Mouse (Mus musculus): ENCODE results near the gene Tbx15. TPM values are rescaled to one million over a fixed set of nuclear protein-coding genes. Genes with fewer than 3 reads are reported as not detected.

The Tbx15 gene
- total and polyA plus RNA-seq, 3 experiments = 0.11 TPM; not detected in 2

DNA sequence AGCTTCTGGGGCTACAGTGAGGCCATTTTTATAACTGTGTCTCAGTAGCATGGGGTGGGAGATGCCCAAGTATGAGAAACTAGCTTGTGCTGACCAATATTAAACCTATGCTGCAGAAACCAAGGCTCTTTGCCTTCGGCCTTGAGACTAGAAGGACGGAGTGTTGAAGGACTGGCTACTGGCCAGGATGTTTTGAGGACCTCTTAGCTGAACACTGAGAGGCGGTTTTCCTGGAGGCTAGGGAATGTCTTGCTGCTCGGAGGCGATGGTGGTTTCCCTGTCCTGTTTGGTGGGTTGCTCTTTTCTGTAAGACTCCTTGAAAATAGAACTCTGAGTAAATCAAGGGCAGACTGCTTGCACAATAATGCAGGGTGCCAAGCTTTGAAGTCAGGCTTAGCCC, 89.1 kb downstream of the Tbx15 start:
- no peak overlapping the region for H3K4me3 ChIP-seq (ENCODE audit: low read depth, low read length)
- no peak for ATAC-seq (ENCODE audit: extremely low read depth, insufficient number of reproducible peaks, low FRiP score, poor library complexity, severe bottlenecking)
- peaks cover 7% of the 10 kb centered on the region for H3K9me3 ChIP-seq (replicated peaks)
- no peak for DNase-seq (ENCODE audit: low spot score)
- H3K36me3 ChIP-seq (replicated peaks) = no peaks in the 10 kb centered on the region
- H3K4me1 ChIP-seq (ENCODE audit: insufficient read depth, low read depth, low read length) = no peaks in the 10 kb centered on the region
- H3K27me3 ChIP-seq (ENCODE audit: insufficient read depth, low read length) = no peaks in the 10 kb centered on the region
- TF ChIP-seq TAL1 (conservative IDR thresholded peaks at IDR 0.05; ENCODE audit: low read depth, low read length) (no peak), GATA2 (IDR thresholded peaks at IDR 0.05; ENCODE audit: borderline replicate concordance, low read depth, low read length) (no peak), GATA1 (IDR thresholded peaks at IDR 0.05; ENCODE audit: borderline replicate concordance, low read length) (no peak), POLR2AphosphoS5 (IDR thresholded peaks at IDR 0.05; ENCODE audit: insufficient replicate concordance, low read depth, low read length) (no peak), CTCF (IDR thresholded peaks at IDR 0.05; ENCODE audit: low read depth, low read length) (no peak)

DNA sequence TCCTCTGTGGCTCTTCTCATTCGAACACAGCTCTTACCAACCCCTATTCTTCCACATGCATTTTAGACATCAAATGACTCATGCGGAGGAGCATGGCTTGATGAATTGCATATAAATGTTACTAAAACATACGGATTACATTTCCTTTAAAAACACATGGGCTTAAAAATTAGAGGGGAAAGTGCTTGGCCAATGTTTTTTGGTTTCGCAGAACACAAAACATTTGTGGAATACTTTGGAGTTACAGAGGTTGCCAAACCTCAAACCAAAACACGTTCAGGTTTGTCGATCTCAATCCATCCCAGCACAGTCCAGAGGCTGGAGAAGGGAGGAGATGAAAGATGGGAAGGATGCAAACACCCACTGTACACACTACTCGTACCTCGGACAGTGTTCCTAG, 90.9 kb downstream of the Tbx15 start:
- Histone ChIP-seq H3K4me1 (ENCODE audit: insufficient read depth, low read depth, low read length) (no peaks in the 10 kb centered on the region), H3K36me3 (replicated peaks) (no peaks in the 10 kb centered on the region), H3K9me3 (replicated peaks) (peaks cover 7% of the 10 kb centered on the region), H3K4me3 (ENCODE audit: low read depth, low read length) (no peak overlapping the region), H3K27me3 (ENCODE audit: insufficient read depth, low read length) (no peaks in the 10 kb centered on the region)
- DNase-seq (ENCODE audit: low spot score) (no peak), ATAC-seq (ENCODE audit: extremely low read depth, insufficient number of reproducible peaks, low FRiP score, poor library complexity, severe bottlenecking) (no peak; the same call in 1 of the 2 replicates)
- TF ChIP-seq GATA1 (IDR thresholded peaks at IDR 0.05; ENCODE audit: borderline replicate concordance, low read length) (no peak), CTCF (IDR thresholded peaks at IDR 0.05; ENCODE audit: low read depth, low read length) (no peak), POLR2AphosphoS5 (IDR thresholded peaks at IDR 0.05; ENCODE audit: insufficient replicate concordance, low read depth, low read length) (no peak), TAL1 (conservative IDR thresholded peaks at IDR 0.05; ENCODE audit: low read depth, low read length) (no peak), GATA2 (IDR thresholded peaks at IDR 0.05; ENCODE audit: borderline replicate concordance, low read depth, low read length) (no peak)

DNA sequence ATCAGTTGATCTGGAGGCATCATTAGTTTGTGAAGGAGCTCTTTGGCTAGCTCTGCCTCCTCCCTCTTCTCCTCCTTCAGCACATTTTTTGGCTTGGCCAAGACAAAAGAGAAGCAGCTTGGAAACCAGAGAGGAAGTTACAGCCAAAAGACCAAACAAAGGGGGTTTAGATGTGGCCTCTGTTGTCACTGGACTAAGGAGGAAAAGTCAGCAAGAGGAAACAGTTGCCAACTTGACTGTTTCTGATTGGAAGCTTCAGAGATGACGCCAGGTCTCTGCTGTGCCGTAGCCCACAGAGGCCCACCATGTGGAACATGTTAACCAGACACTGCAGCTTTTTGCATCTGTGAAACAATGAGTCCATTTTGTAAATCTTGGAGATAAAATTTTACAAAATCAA, 96.7 kb downstream of the Tbx15 start:
- DNase-seq (ENCODE audit: low spot score) (no peak), ATAC-seq (ENCODE audit: extremely low read depth, insufficient number of reproducible peaks, low FRiP score, poor library complexity, severe bottlenecking) (no peak)
- Histone ChIP-seq H3K4me1 (ENCODE audit: insufficient read depth, low read depth, low read length) (no peaks in the 10 kb centered on the region), H3K9me3 (replicated peaks) (0 out of 2 replicates have a peak, but pooled peaks cover 2% of the 10 kb centered on the region), H3K27me3 (ENCODE audit: insufficient read depth, low read length) (no peaks in the 10 kb centered on the region), H3K36me3 (replicated peaks) (no peaks in the 10 kb centered on the region), H3K4me3 (ENCODE audit: low read depth, low read length) (no peak overlapping the region)
- TF ChIP-seq GATA1 (IDR thresholded peaks at IDR 0.05; ENCODE audit: borderline replicate concordance, low read length) = no peak
- no peak for TF ChIP-seq GATA2 (IDR thresholded peaks at IDR 0.05; ENCODE audit: borderline replicate concordance, low read depth, low read length)
- no peak for TF ChIP-seq CTCF (IDR thresholded peaks at IDR 0.05; ENCODE audit: low read depth, low read length)
- no peak for TF ChIP-seq TAL1 (conservative IDR thresholded peaks at IDR 0.05; ENCODE audit: low read depth, low read length)
- no peak for TF ChIP-seq POLR2AphosphoS5 (IDR thresholded peaks at IDR 0.05; ENCODE audit: insufficient replicate concordance, low read depth, low read length)

- Histone ChIP-seq H3K9me3 (replicated peaks) (0 out of 2 replicates have a peak, but pooled peaks cover 2% of the 10 kb centered on the region), H3K36me3 (replicated peaks) (no peaks in the 10 kb centered on the region), H3K4me1 (ENCODE audit: insufficient read depth, low read depth, low read length) (no peaks in the 10 kb centered on the region), H3K4me3 (ENCODE audit: low read depth, low read length) (no peak overlapping the region), H3K27me3 (ENCODE audit: insufficient read depth, low read length) (no peaks in the 10 kb centered on the region)
- TF ChIP-seq CTCF (IDR thresholded peaks at IDR 0.05; ENCODE audit: low read depth, low read length) = no peak
- no peak for TF ChIP-seq GATA2 (IDR thresholded peaks at IDR 0.05; ENCODE audit: borderline replicate concordance, low read depth, low read length)
- no peak for TF ChIP-seq TAL1 (conservative IDR thresholded peaks at IDR 0.05; ENCODE audit: low read depth, low read length)
- no peak for TF ChIP-seq GATA1 (IDR thresholded peaks at IDR 0.05; ENCODE audit: borderline replicate concordance, low read length)
- no peak for TF ChIP-seq POLR2AphosphoS5 (IDR thresholded peaks at IDR 0.05; ENCODE audit: insufficient replicate concordance, low read depth, low read length)
- DNase-seq (ENCODE audit: low spot score) (no peak), ATAC-seq (ENCODE audit: extremely low read depth, insufficient number of reproducible peaks, low FRiP score, poor library complexity, severe bottlenecking) (no peak)
Measured at GRCm38 (mm10) chr3:99338756-99339155, 98.6 kb downstream of the Tbx15 start.

DNA sequence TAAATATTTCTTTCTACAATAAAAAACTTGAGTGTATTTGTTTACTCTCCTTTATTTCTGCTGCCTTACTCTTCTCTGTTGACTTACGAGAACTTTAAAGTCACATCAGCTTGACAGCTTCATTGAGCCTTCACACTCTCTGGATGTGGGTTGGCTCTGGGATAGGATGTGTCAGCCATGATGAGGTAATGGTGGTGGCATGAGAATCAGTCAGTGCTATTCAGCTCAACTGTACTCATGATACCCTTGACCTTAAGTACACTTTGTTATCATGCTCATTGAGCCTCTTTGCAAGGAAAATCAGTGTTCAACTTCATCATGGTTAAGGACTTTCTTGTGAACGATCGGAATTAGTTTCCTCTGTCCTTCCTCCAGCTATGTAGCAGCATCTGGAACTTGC, 99.8 kb downstream of the Tbx15 start:
- Histone ChIP-seq H3K36me3 (replicated peaks) (no peaks in the 10 kb centered on the region), H3K27me3 (ENCODE audit: insufficient read depth, low read length) (no peaks in the 10 kb centered on the region), H3K9me3 (replicated peaks) (peaks cover 6% of the 10 kb centered on the region), H3K4me3 (ENCODE audit: low read depth, low read length) (no peak overlapping the region), H3K4me1 (ENCODE audit: insufficient read depth, low read depth, low read length) (no peaks in the 10 kb centered on the region)
- DNase-seq (ENCODE audit: low spot score) = no peak
- no peak for ATAC-seq (ENCODE audit: extremely low read depth, insufficient number of reproducible peaks, low FRiP score, poor library complexity, severe bottlenecking)
- TF ChIP-seq CTCF (IDR thresholded peaks at IDR 0.05; ENCODE audit: low read depth, low read length) (no peak), GATA2 (IDR thresholded peaks at IDR 0.05; ENCODE audit: borderline replicate concordance, low read depth, low read length) (no peak), TAL1 (conservative IDR thresholded peaks at IDR 0.05; ENCODE audit: low read depth, low read length) (no peak), GATA1 (IDR thresholded peaks at IDR 0.05; ENCODE audit: borderline replicate concordance, low read length) (no peak), POLR2AphosphoS5 (IDR thresholded peaks at IDR 0.05; ENCODE audit: insufficient replicate concordance, low read depth, low read length) (no peak)

DNA sequence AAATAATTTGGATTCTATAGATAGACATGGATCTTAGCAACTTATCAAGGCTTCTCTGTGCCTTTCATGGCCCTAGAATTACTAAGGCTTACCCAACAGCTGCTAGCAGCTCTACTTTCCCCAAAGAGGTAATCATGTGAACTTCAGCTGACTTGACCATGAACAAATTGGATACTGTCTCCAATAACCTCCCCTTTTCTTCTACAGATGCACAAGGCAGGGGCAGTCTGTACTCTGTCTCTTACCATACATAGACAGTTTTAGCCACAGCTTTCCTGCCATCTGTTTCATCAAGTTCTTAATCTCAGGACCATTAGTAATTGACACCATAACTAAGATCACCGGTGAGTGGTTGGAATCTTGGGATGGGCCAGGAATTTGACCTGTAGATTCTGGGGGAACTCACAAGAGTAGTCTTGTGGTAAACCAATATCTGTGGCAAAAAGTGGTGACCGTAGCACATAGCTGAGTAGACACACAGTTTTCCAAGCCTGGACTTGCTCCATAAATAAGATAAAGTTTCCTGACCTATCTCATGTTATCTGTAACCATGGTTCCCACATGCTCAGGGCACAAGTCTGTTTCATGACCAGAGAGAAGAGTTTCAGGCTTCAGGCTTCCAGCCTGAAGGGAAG, 139.6 kb downstream of the Tbx15 start:
- H3K9me3 ChIP-seq (replicated peaks) = 0 out of 2 replicates have a peak, but pooled peaks cover 6% of the 10 kb centered on the region
- ATAC-seq (ENCODE audit: extremely low read depth, insufficient number of reproducible peaks, low FRiP score, poor library complexity, severe bottlenecking) (no peak), DNase-seq (ENCODE audit: low spot score) (no peak)
- no peaks in the 10 kb centered on the region for H3K27me3 ChIP-seq (ENCODE audit: insufficient read depth, low read length)
- no peak overlapping the region for H3K4me3 ChIP-seq (ENCODE audit: low read depth, low read length)
- TF ChIP-seq TAL1 (conservative IDR thresholded peaks at IDR 0.05; ENCODE audit: low read depth, low read length) = no peak
- H3K4me1 ChIP-seq (ENCODE audit: insufficient read depth, low read depth, low read length) = no peaks in the 10 kb centered on the region
- H3K36me3 ChIP-seq (replicated peaks) = no peaks in the 10 kb centered on the region

All from G1E (cell line).